Mouse (Mus musculus): ENCODE data around the gene Vangl1. TPM values are rescaled to one million over a fixed set of nuclear protein-coding genes. Genes with fewer than 3 reads are reported as not detected.

Gene Vangl1
- total and polyA plus RNA-seq, 2 experiments from 2014 or later: 5.7 to 6.5 TPM

GRCm38 (mm10) chr3:102175701-102176100 is 28.8 kb downstream of the Vangl1 start:
- H3K27ac ChIP-seq (ENCODE audit: low read depth, low read length): no peak overlapping the region
- 85% methylated on average over 18 of the region's 18 CpGs for WGBS
- ATAC-seq (no peak), DNase-seq (no peak)
- no peaks in the 10 kb centered on the region for H3K27me3 ChIP-seq (ENCODE audit: insufficient read depth, low read length)
- H3K4me2 ChIP-seq (ENCODE audit: low read depth): no peak overlapping the region
- no peaks in the 10 kb centered on the region for H3K4me1 ChIP-seq (ENCODE audit: insufficient read depth)
- H3K36me3 ChIP-seq (ENCODE audit: insufficient read depth): no peaks in the 10 kb centered on the region
- no peak overlapping the region for H3K4me3 ChIP-seq (ENCODE audit: low read depth, low read length)
- H3K9me3 ChIP-seq (ENCODE audit: low read length): no peaks in the 10 kb centered on the region
- H3K9ac ChIP-seq: no peak overlapping the region
- TF ChIP-seq CTCF (IDR thresholded peaks at IDR 0.05; ENCODE audit: low read depth): no peak

GRCm38 (mm10) chr3:102174118-102174865 is 30.2 kb downstream of the Vangl1 start:
- Histone ChIP-seq H3K4me1 (ENCODE audit: insufficient read depth) (peaks cover 7% of the 10 kb centered on the region), H3K4me3 (ENCODE audit: low read depth, low read length) (no peak overlapping the region), H3K27ac (ENCODE audit: low read depth, low read length) (no peak overlapping the region), H3K4me2 (ENCODE audit: low read depth) (no peak overlapping the region), H3K9me3 (ENCODE audit: low read length) (no peaks in the 10 kb centered on the region), H3K9ac (no peak overlapping the region), H3K27me3 (ENCODE audit: insufficient read depth, low read length) (no peaks in the 10 kb centered on the region), H3K36me3 (ENCODE audit: insufficient read depth) (no peaks in the 10 kb centered on the region)
- 68% methylated on average over 8 of the region's 8 CpGs for WGBS
- no peak for TF ChIP-seq CTCF (IDR thresholded peaks at IDR 0.05; ENCODE audit: low read depth)
- no peak for DNase-seq
- ATAC-seq: no peak

DNA sequence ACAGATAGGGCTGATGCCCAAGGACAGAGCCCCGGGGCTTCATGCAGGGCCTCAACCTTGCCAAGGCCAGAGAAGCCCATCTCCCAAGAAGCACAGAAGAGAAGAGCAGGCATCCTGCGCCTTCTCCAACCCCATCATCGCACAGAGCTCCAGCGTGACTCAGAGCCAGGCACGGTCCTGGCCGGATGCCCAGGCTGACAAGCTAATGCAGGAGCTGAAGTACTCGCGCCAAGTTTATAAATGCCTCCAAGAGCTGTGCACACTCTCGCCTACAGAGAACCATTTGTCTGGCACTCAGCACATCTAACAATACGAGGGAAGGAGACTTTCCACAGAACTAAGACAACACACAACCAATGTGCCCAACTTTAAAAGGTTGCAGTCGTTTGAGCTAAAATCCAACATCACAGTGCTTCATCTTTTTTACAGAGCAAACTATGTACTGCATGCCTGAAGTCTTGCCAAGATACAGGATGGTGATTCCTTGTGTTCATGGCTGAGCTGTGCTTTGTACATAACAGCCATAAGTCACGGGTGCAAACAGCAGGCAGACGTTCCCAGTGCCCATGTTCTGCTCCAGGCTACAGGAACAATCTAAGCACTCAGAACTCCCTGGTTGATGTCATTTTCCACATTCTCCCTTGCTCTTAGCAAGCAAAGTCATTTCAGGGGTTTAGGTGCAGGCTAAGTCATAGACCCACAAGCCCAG is 35.1 kb downstream of the Vangl1 start:
- H3K9ac ChIP-seq: no peak overlapping the region
- peak overlapping the region; percentile 45; the same call in 1 of the 2 replicates for H3K27ac ChIP-seq (ENCODE audit: low read depth, low read length)
- WGBS: 14% methylated on average over 13 of the region's 13 CpGs
- no peak overlapping the region for H3K4me3 ChIP-seq (ENCODE audit: low read depth, low read length)
- no peak for TF ChIP-seq CTCF (IDR thresholded peaks at IDR 0.05; ENCODE audit: low read depth)
- no peaks in the 10 kb centered on the region for H3K9me3 ChIP-seq (ENCODE audit: low read length)
- H3K27me3 ChIP-seq (ENCODE audit: insufficient read depth, low read length): no peaks in the 10 kb centered on the region
- no peaks in the 10 kb centered on the region for H3K36me3 ChIP-seq (ENCODE audit: insufficient read depth)
- peaks cover 19% of the 10 kb centered on the region for H3K4me1 ChIP-seq (ENCODE audit: insufficient read depth)
- ATAC-seq: peak; percentile 96
- peak; percentile 95 for DNase-seq
- H3K4me2 ChIP-seq (ENCODE audit: low read depth): no peak overlapping the region

GRCm38 (mm10) chr3:102167555-102168210 is 36.8 kb downstream of the Vangl1 start:
- Histone ChIP-seq H3K9me3 (ENCODE audit: low read length) (no peaks in the 10 kb centered on the region), H3K27me3 (ENCODE audit: insufficient read depth, low read length) (no peaks in the 10 kb centered on the region), H3K4me3 (ENCODE audit: low read depth, low read length) (no peak overlapping the region), H3K9ac (no peak overlapping the region), H3K4me1 (ENCODE audit: insufficient read depth) (peaks cover 19% of the 10 kb centered on the region), H3K4me2 (ENCODE audit: low read depth) (no peak overlapping the region), H3K27ac (ENCODE audit: low read depth, low read length) (no peak overlapping the region), H3K36me3 (ENCODE audit: insufficient read depth) (no peaks in the 10 kb centered on the region)
- ATAC-seq (no peak), DNase-seq (no peak)
- WGBS: 16% methylated on average over 10 of the region's 10 CpGs
- TF ChIP-seq CTCF (IDR thresholded peaks at IDR 0.05; ENCODE audit: low read depth): no peak

DNA sequence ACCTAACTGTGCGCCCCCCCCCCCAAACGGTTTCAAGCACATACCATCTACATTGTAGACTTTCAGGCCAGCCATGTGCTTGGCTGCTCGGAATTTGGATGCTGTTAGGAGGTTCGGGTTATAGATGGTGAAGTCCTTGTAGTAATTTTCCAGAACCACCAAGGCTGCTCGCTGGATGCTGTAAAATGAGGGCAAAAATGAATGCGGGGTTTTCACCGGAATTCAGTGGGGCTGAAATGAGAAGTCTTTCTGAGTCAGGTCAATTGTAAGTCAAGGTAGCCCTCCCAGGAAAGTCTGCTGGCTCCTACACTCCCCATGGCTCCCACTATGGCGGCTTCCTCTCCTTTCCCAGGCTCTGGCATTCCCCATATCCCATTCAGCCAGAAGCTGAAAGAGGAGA is 37.7 kb downstream of the Vangl1 start:
- no peaks in the 10 kb centered on the region for H3K27me3 ChIP-seq (ENCODE audit: insufficient read depth, low read length)
- no peak overlapping the region for H3K4me3 ChIP-seq (ENCODE audit: low read depth, low read length)
- 75% methylated on average over 8 of the region's 8 CpGs for WGBS
- H3K9ac ChIP-seq: no peak overlapping the region
- ATAC-seq (no peak), DNase-seq (no peak)
- no peaks in the 10 kb centered on the region for H3K36me3 ChIP-seq (ENCODE audit: insufficient read depth)
- H3K4me2 ChIP-seq (ENCODE audit: low read depth): no peak overlapping the region
- no peaks in the 10 kb centered on the region for H3K9me3 ChIP-seq (ENCODE audit: low read length)
- H3K27ac ChIP-seq (ENCODE audit: low read depth, low read length): no peak overlapping the region
- no peak for TF ChIP-seq CTCF (IDR thresholded peaks at IDR 0.05; ENCODE audit: low read depth)
- peaks cover 19% of the 10 kb centered on the region for H3K4me1 ChIP-seq (ENCODE audit: insufficient read depth)

DNA sequence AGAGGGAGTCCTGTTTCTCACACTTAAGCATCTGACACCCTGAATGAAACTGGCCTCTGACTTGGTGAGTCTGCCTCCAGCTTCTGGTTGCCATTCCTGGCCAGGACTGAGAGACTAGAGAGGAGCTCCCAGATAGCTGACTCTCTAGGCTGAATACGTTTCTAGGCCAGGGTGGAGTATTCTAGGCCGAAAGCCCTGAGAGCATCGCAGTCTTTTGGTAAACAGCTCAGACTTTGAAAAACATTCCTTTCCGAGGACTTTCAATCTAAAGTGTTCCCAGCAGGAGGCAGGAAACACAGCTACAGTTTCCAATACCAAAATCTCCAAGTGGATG is 38.2 kb downstream of the Vangl1 start:
- Histone ChIP-seq H3K9me3 (ENCODE audit: low read length) (no peaks in the 10 kb centered on the region), H3K9ac (no peak overlapping the region), H3K27me3 (ENCODE audit: insufficient read depth, low read length) (no peaks in the 10 kb centered on the region), H3K4me2 (ENCODE audit: low read depth) (no peak overlapping the region), H3K36me3 (ENCODE audit: insufficient read depth) (no peaks in the 10 kb centered on the region), H3K4me3 (ENCODE audit: low read depth, low read length) (no peak overlapping the region), H3K4me1 (ENCODE audit: insufficient read depth) (peaks cover 19% of the 10 kb centered on the region), H3K27ac (ENCODE audit: low read depth, low read length) (no peak overlapping the region)
- WGBS: 52% methylated on average over 4 of the region's 4 CpGs
- ATAC-seq: no peak
- TF ChIP-seq CTCF (IDR thresholded peaks at IDR 0.05; ENCODE audit: low read depth): no peak
- DNase-seq: no peak
